Mouse (Mus musculus) testis, adult 2 months (tissue): ENCODE results near the gene Dbx2. TPM values are rescaled to one million over a fixed set of nuclear protein-coding genes. Genes with fewer than 3 reads are reported as not detected.

Source experiments
- H3K27ac ChIP-seq: fragments of 200-500 bp; 2 replicates; pipeline ENCODE4 v1.5.1; 2012; ENCODE audit warnings: low read depth, low read length; ENCODE audit not compliant: control insufficient read depth, insufficient read depth
- H3K27me3 ChIP-seq: fragments of 200-500 bp; 2 replicates; pipeline ENCODE4 v1.6.1; 2012; ENCODE audit warnings: mild to moderate bottlenecking, low read length, moderate library complexity; ENCODE audit not compliant: control insufficient read depth, insufficient read depth
- H3K36me3 ChIP-seq: fragments of 200-500 bp; 2 replicates; pipeline ENCODE4 v1.6.1; 2012; ENCODE audit warnings: mild to moderate bottlenecking, low read length; ENCODE audit not compliant: control insufficient read depth, insufficient read depth
- H3K4me1 ChIP-seq: fragments of 200-500 bp; 2 replicates; pipeline ENCODE4 v1.6.1; 2012; ENCODE audit warnings: low read length; ENCODE audit not compliant: control insufficient read depth, insufficient read depth
- H3K4me3 ChIP-seq: fragments of 200-500 bp; 2 replicates; pipeline ENCODE4 v1.5.1; 2012; ENCODE audit warnings: low read depth, mild to moderate bottlenecking, low read length, moderate library complexity, mixed read lengths; ENCODE audit not compliant: control insufficient read depth
- CTCF ChIP-seq: fragments of 200-500 bp; IDR thresholded peaks from 2 replicates; pipeline ENCODE4 v1.5.1; 2012; ENCODE audit warnings: low read depth, mild to moderate bottlenecking, inconsistent platforms, low read length, moderate library complexity; ENCODE audit not compliant: control insufficient read depth, insufficient read depth, insufficient replicate concordance
- POLR2A ChIP-seq: fragments of 200-500 bp; IDR thresholded peaks from 2 replicates; pipeline ENCODE4 v1.6.1; 2012; ENCODE audit warnings: low read depth, mild to moderate bottlenecking, inconsistent platforms, low read length, moderate library complexity; ENCODE audit not compliant: control insufficient read depth
- polyA plus RNA-seq: library from polyadenylated mRNA; depleted of rRNA; stranded (reverse); fragments of >200 nt; gene quantifications from 2 replicates; pipeline ENCODE4 v1.2.3, GENCODE M21; 2012

Dbx2 gene
- polyA plus RNA-seq, 1 experiment: 0.02 TPM

DNA sequence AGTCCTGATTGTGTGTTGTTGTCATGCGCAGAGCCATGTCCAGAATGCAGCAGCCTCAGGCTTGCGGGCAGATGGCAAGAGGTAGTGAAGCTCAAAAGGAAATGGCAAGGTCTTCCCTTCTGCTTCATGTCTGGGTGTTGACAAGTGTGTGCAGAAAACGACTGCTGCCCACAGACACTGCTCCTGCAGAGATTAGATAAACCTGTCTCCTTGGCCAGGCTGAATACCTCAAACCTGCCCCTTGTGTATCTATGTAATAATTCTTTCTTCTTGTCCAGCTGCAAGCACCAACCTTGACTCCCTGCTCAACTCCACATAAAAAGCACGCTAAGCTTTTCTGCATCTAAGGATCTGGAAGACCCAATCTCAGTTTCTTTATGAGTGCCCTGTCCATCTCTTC lies 19.9 kb upstream of the Dbx2 start:
- H3K4me3 ChIP-seq: no peak overlapping the region
- H3K4me1 ChIP-seq: no peaks in the 10 kb centered on the region
- no peaks in the 10 kb centered on the region for H3K27me3 ChIP-seq
- TF ChIP-seq POLR2A (no peak), CTCF (no peak)
- H3K27ac ChIP-seq: no peak overlapping the region
- H3K36me3 ChIP-seq: no peaks in the 10 kb centered on the region

DNA sequence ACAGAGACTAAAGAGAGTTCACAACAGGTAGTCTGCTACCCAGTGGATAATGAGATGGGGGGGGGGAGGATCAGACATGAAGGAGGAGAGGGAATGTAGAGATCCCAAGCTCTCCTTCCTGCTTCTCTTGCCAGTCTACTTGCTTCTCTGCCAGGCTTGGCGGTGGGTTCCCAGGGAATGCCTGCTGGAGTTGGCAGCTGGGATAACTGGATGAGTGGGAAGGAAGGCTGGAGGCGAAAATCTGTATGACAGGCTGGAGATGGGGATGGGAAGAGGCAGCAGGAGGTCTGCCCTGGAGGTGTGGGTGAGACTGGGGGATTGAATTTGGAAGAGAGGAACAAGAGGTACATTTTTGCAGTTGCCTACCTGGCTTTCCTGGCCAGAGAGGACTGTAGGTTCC lies 19.4 kb upstream of the Dbx2 start:
- Histone ChIP-seq H3K27me3 (no peaks in the 10 kb centered on the region), H3K4me3 (no peak overlapping the region), H3K36me3 (no peaks in the 10 kb centered on the region), H3K27ac (no peak overlapping the region), H3K4me1 (no peaks in the 10 kb centered on the region)
- TF ChIP-seq CTCF (no peak), POLR2A (no peak)

DNA sequence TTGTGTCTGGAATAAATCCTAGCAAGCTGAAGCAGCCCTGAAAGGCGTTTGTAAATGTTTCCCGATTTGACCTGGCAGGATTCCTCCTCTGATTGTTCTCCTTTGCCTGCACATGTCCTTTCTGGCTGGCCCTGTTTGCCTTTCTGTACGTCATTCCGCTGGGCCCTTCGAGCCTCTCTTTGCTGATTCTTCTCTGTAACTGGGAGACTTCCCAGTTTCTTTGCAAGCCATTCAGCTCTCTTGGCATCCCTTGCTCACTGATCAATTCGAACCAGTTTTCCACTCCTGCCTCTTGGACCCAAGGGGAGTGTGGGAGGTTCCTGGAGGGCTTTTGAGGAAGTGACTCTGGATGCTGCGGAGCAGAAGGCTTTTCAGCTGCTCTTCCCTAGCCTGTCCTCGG lies 11.4 kb upstream of the Dbx2 start:
- Histone ChIP-seq H3K27me3 (no peaks in the 10 kb centered on the region), H3K36me3 (no peaks in the 10 kb centered on the region), H3K27ac (no peak overlapping the region), H3K4me1 (no peaks in the 10 kb centered on the region), H3K4me3 (no peak overlapping the region)
- TF ChIP-seq CTCF: no peak
- TF ChIP-seq POLR2A: no peak

DNA sequence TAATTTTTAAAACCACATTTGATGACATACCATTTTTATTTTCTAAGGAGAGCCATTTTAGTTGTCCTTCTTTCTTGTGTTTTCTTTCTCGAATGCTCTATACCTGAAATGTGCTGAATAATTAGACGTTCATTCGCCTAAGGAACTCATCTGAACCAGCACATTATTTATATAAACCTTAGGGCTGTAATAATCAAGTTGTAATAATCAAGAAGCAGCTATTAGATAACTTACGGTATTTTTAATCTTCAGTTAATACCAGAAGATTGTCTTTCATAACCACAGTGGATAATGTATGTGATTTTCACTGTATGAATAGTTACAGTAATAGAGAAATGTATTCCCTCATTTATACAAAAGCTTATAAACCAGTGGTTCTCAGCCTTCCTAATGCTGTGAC lies 9.2 kb upstream of the Dbx2 start:
- TF ChIP-seq POLR2A (no peak), CTCF (no peak)
- Histone ChIP-seq H3K4me3 (no peak overlapping the region), H3K4me1 (no peaks in the 10 kb centered on the region), H3K27ac (no peak overlapping the region), H3K36me3 (no peaks in the 10 kb centered on the region), H3K27me3 (no peaks in the 10 kb centered on the region)

DNA sequence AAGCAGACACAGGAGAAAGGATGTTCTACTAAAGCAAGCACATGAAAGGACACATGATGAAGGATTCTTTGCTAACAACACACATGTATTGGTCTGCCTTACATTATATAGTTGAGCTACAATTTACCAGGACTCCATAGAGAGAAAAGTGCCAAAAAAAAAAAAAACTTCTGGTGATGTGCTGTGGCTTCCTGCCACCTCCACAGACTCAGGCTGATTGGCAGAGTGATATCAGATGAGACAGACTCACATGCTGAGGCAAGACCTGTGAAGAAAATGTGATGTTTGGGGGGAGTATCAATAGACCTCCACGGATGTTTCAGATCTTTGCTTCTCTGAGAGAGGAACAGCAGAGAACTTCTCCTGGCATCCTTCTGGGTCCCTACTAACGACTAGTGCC lies 6.0 kb upstream of the Dbx2 start:
- H3K36me3 ChIP-seq: no peaks in the 10 kb centered on the region
- no peak overlapping the region for H3K27ac ChIP-seq
- TF ChIP-seq CTCF (no peak), POLR2A (no peak)
- H3K4me1 ChIP-seq: no peaks in the 10 kb centered on the region
- H3K4me3 ChIP-seq: no peak overlapping the region
- no peaks in the 10 kb centered on the region for H3K27me3 ChIP-seq

DNA sequence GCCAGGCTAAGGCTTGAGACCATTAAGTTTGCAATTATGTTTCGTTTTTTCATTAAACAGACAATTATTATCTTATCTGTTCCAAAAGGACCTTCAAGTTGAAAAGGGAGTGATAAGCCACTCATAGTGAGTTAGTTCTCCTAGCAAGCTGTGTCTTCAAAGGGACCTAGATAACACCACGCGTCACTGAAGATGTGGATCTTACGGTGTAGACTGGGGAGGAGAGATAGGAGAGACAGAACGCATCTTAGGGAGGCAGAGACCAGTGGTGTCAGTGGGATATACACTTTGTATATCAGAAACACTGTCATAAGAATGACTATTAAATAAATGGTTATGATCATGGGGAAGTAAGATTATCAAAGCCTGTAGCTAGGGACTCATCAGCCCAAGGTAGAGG lies 4.6 kb upstream of the Dbx2 start:
- no peak for TF ChIP-seq POLR2A
- TF ChIP-seq CTCF: no peak
- Histone ChIP-seq H3K27me3 (no peaks in the 10 kb centered on the region), H3K4me3 (no peak overlapping the region), H3K27ac (no peak overlapping the region), H3K36me3 (no peaks in the 10 kb centered on the region), H3K4me1 (no peaks in the 10 kb centered on the region)

DNA sequence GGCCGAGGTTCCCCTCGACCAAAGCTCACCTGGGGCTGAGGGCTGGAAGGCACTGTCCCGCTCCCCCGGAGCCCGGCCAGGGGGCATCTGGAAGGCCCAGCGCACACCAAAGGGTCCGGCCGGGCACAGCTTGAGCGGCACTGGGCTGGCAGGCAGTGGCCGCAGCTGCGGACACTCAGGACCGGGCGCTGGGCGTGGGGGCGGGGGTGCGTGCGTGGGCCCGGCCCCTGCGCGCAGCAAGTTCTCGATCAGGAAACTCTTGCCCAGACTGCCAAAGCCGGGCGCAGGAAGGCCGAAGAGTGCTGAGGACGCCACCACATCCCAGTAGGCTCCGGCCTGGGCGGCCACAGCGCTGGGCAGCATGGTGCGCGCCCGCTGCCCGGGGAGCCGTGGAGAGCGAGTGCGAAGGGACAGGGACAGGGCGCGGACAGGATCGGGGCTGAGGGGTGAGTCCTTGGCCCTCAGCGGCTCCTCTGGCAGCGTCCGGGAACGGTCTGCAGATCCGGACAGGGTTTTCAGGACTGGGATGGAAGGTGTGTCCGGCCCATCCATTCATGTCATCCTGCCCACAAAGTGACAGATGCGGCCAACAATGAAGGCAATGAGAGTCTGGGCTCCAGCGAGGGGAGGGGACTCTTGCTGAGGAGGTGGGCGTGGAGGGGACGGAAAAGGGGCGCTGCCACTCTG lies 1.4 kb downstream of the Dbx2 start:
- Histone ChIP-seq H3K4me3 (no peak overlapping the region), H3K27ac (no peak overlapping the region), H3K36me3 (no peaks in the 10 kb centered on the region), H3K4me1 (peaks cover 4% of the 10 kb centered on the region; the same call in 1 of the 2 replicates), H3K27me3 (no peaks in the 10 kb centered on the region)
- TF ChIP-seq CTCF (no peak), POLR2A (no peak)

DNA sequence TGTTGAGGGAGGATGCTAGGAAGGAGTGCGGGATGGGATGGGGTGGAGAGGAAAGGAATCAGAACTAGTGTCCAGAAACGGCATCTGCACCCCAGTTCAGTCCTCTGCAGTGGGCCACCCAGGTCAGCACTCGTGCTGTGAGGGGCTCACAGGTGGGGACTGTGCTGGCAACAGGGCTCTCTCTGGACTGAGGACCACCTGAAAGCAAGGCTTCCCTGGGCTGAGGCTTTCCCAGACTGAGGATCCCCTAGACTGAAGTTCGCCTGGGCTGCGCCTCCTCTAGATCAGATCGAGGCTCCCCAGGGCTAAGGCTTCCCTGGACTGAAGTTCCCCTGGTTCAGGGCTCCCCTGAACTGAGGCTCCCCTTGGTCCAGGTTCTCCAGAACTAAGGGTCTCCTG lies 1.9 kb downstream of the Dbx2 start:
- Histone ChIP-seq H3K4me3 (no peak overlapping the region), H3K4me1 (peaks cover 4% of the 10 kb centered on the region; the same call in 1 of the 2 replicates), H3K27ac (no peak overlapping the region), H3K36me3 (no peaks in the 10 kb centered on the region), H3K27me3 (no peaks in the 10 kb centered on the region)
- no peak for TF ChIP-seq CTCF
- no peak for TF ChIP-seq POLR2A
